Mouse (Mus musculus) embryonic facial prominence, embryonic 14.5 days (tissue): ENCODE measurements around the gene Gm10318. TPM values are rescaled to one million over a fixed set of nuclear protein-coding genes. Genes with fewer than 3 reads are reported as not detected.

ENCODE experiments used
- ATAC-seq: fragments of 200-750 bp; cut with Nextera tagmentation; 2 replicates; pipeline ENCODE4 v1.8.0; 2017; ENCODE audit warnings: low read depth, moderate number of reproducible peaks, moderate TSS enrichment
- DNase-seq: peaks from one replicate; pipeline ENCODE4 v3.0.0-alpha.2; 2015; ENCODE audit warnings: low spot score
- H3K27ac ChIP-seq: fragments of 300-500 bp; sonication (generic); replicated peaks from 2 replicates; pipeline ENCODE4 v1.5.1; 2014; ENCODE audit warnings: low read depth, mild to moderate bottlenecking, low read length, moderate library complexity
- H3K27me3 ChIP-seq: fragments of 300-500 bp; sonication (generic); replicated peaks from 2 replicates; pipeline ENCODE4 v1.6.1; 2014; ENCODE audit warnings: low read length; ENCODE audit not compliant: control insufficient read depth, insufficient read depth
- H3K36me3 ChIP-seq: fragments of 300-500 bp; sonication (generic); 2 replicates; pipeline ENCODE4 v1.6.1; 2014; ENCODE audit warnings: low read length, mixed read lengths; ENCODE audit not compliant: control insufficient read depth, insufficient read depth
- H3K4me1 ChIP-seq: fragments of 300-500 bp; sonication (generic); 2 replicates; pipeline ENCODE4 v1.6.1; 2014; ENCODE audit warnings: antibody characterized with exemption, low read length; ENCODE audit not compliant: control insufficient read depth, insufficient read depth
- H3K4me2 ChIP-seq: fragments of 300-500 bp; sonication (generic); 2 replicates; pipeline ENCODE4 v1.6.1; 2014; ENCODE audit warnings: low read depth, mild to moderate bottlenecking, low read length, moderate library complexity, mixed read lengths
- H3K4me3 ChIP-seq: fragments of 300-500 bp; sonication (generic); 2 replicates; pipeline ENCODE4 v1.5.1; 2014; ENCODE audit warnings: low read depth, mild to moderate bottlenecking, low read length
- H3K9ac ChIP-seq: fragments of 300-500 bp; sonication (generic); 2 replicates; pipeline ENCODE4 v1.6.1; 2014; ENCODE audit warnings: low read depth, mild to moderate bottlenecking, low read length, moderate library complexity, mixed read lengths
- H3K9me3 ChIP-seq: fragments of 300-500 bp; sonication (generic); 2 replicates; pipeline ENCODE4 v1.6.1; 2016; ENCODE audit warnings: low read length; ENCODE audit not compliant: control insufficient read depth
- WGBS: fragments of 180-500 bp; shearing (Covaris S2); extraction: QIAGEN DNeasy Blood & Tissue Kit; methylation state at CpG from one replicate; pipeline ENCODE4 v1.1.7; 2014; 5-methylcytosine and 5-hydroxymethylcytosine counted together
- polyA plus RNA-seq: library from polyadenylated mRNA; unstranded; fragments of >200 nt; fragmentation: Nextera tagmentation; extraction: Ambion mirVana; gene quantifications from 2 replicates; pipeline ENCODE4 v1.2.1, GENCODE M21; 2014

The Gm10318 gene
- polyA plus RNA-seq, 1 experiment from 2014 or later: 0.33 TPM

- Histone ChIP-seq H3K4me3 (no peak overlapping the region), H3K4me2 (no peak overlapping the region), H3K27me3 (no peaks in the 10 kb centered on the region), H3K9ac (no peak overlapping the region), H3K4me1 (no peaks in the 10 kb centered on the region), H3K27ac (no peak overlapping the region), H3K36me3 (no peaks in the 10 kb centered on the region), H3K9me3 (peaks cover 18% of the 10 kb centered on the region; the same call in 1 of the 2 replicates)
- ATAC-seq (no peak), DNase-seq (no peak)
- 70% methylated on average over 6 of the region's 6 CpGs for WGBS
These were observed 13.7 kb upstream of the Gm10318 start for GRCm38 (mm10) chr10:77839006-77839405.

GRCm38 (mm10) chr10:77846503-77846902, 6.2 kb upstream of the Gm10318 start, which contains the start of gene Gm36176:
Gene Gm36176 (plus strand): TSS chr10:77846803.
- no peak within 1 kb of the TSS for H3K9ac ChIP-seq
- H3K4me1 ChIP-seq: no peaks in the 10 kb centered on the region
- 71% methylated on average over 2 of the region's 3 CpGs for WGBS
- no peak for DNase-seq
- H3K9me3 ChIP-seq: peaks cover 17% of the 10 kb centered on the region; the same call in 1 of the 2 replicates
- H3K27ac ChIP-seq: no peak within 1 kb of the TSS
- H3K36me3 ChIP-seq: no peaks in the 10 kb centered on the region
- H3K4me2 ChIP-seq: no peak within 1 kb of the TSS
- H3K27me3 ChIP-seq: no peaks in the 10 kb centered on the region
- no peak within 1 kb of the TSS for H3K4me3 ChIP-seq
- ATAC-seq: no peak

- Histone ChIP-seq H3K9me3 (peaks cover 17% of the 10 kb centered on the region; the same call in 1 of the 2 replicates), H3K9ac (no peak overlapping the region), H3K4me3 (no peak overlapping the region), H3K36me3 (no peaks in the 10 kb centered on the region), H3K27ac (no peak overlapping the region), H3K4me1 (no peaks in the 10 kb centered on the region), H3K4me2 (no peak overlapping the region), H3K27me3 (no peaks in the 10 kb centered on the region)
- DNase-seq (no peak), ATAC-seq (no peak)
- WGBS: 4% methylated on average over 2 of the region's 2 CpGs
These were observed 5.7 kb upstream of the Gm10318 start for GRCm38 (mm10) chr10:77846961-77847360.

GRCm38 (mm10) chr10:77847538-77847937, 5.1 kb upstream of the Gm10318 start:
- no peak; the same call in 1 of the 2 replicates for ATAC-seq
- 80% methylated on average over 2 of the region's 2 CpGs for WGBS

GRCm38 (mm10) chr10:77861675-77862074, 9.0 kb downstream of the Gm10318 start, which contains the start of gene Gm3285:
Gene Gm3285 (plus strand): TSS chr10:77861975.
- WGBS: 44% methylated on average over 7 of the region's 7 CpGs
- H3K36me3 ChIP-seq: no peaks in the 10 kb centered on the region
- H3K9me3 ChIP-seq: no peaks in the 10 kb centered on the region
- no peak within 1 kb of the TSS for H3K9ac ChIP-seq
- ATAC-seq (no peak), DNase-seq (no peak)
- H3K4me2 ChIP-seq: no peak within 1 kb of the TSS
- H3K27me3 ChIP-seq: no peaks in the 10 kb centered on the region
- no peaks in the 10 kb centered on the region for H3K4me1 ChIP-seq
- no peak within 1 kb of the TSS for H3K27ac ChIP-seq
- H3K4me3 ChIP-seq: no peak within 1 kb of the TSS

More at GRCm38 (mm10) chr10:77847538-77847937, 5.1 kb upstream of the Gm10318 start:
- no peak overlapping the region for H3K4me2 ChIP-seq
- no peak overlapping the region for H3K27ac ChIP-seq
- H3K9me3 ChIP-seq: peaks cover 17% of the 10 kb centered on the region; the same call in 1 of the 2 replicates
- no peak overlapping the region for H3K9ac ChIP-seq
- no peak overlapping the region for H3K4me3 ChIP-seq
- H3K27me3 ChIP-seq: no peaks in the 10 kb centered on the region
- no peaks in the 10 kb centered on the region for H3K36me3 ChIP-seq
- DNase-seq: no peak
- no peaks in the 10 kb centered on the region for H3K4me1 ChIP-seq

- WGBS: 36% methylated on average over 13 of the region's 14 CpGs
- DNase-seq: peak; percentile 53
- no peaks in the 10 kb centered on the region for H3K27me3 ChIP-seq
These were observed 11.6 kb downstream of the Gm10318 start for GRCm38 (mm10) chr10:77864067-77864761.

GRCm38 (mm10) chr10:77864762-77865143, 12.1 kb downstream of the Gm10318 start:
- H3K4me3 ChIP-seq: peak overlapping the region; percentile 12; the same call in 1 of the 2 replicates
- no peaks in the 10 kb centered on the region for H3K36me3 ChIP-seq
- H3K4me1 ChIP-seq: no peaks in the 10 kb centered on the region
- H3K9me3 ChIP-seq: no peaks in the 10 kb centered on the region
- DNase-seq (no peak), ATAC-seq (no peak)
- H3K27me3 ChIP-seq: no peaks in the 10 kb centered on the region
- H3K4me2 ChIP-seq: peak overlapping the region; percentile 39
- 29% methylated on average over 11 of the region's 11 CpGs for WGBS
- no peak overlapping the region for H3K9ac ChIP-seq
- no peak overlapping the region for H3K27ac ChIP-seq

More at GRCm38 (mm10) chr10:77864067-77864761, 11.6 kb downstream of the Gm10318 start:
- no peaks in the 10 kb centered on the region for H3K4me1 ChIP-seq
- 0 out of 2 replicates have a peak overlapping the region, but pooled peaks have one; percentile 21 for H3K27ac ChIP-seq
- H3K9me3 ChIP-seq: no peaks in the 10 kb centered on the region
- H3K4me2 ChIP-seq: peak overlapping the region; percentile 39
- peak overlapping the region; percentile 12; the same call in 1 of the 2 replicates for H3K4me3 ChIP-seq
- peak; percentile 87 for ATAC-seq
- no peaks in the 10 kb centered on the region for H3K36me3 ChIP-seq
- H3K9ac ChIP-seq: no peak overlapping the region

- Histone ChIP-seq H3K4me2 (no peak overlapping the region), H3K9ac (no peak overlapping the region), H3K27me3 (no peaks in the 10 kb centered on the region), H3K4me1 (no peaks in the 10 kb centered on the region), H3K4me3 (no peak overlapping the region), H3K27ac (no peak overlapping the region), H3K9me3 (no peaks in the 10 kb centered on the region), H3K36me3 (no peaks in the 10 kb centered on the region)
- DNase-seq: no peak
- 0% methylated on average over 1 of the region's 1 CpGs for WGBS
- ATAC-seq: no peak
These were observed 14.9 kb downstream of the Gm10318 start for GRCm38 (mm10) chr10:77867546-77867945.

- no peaks in the 10 kb centered on the region for H3K4me1 ChIP-seq
- H3K4me3 ChIP-seq: no peak overlapping the region
- no peak overlapping the region for H3K4me2 ChIP-seq
- H3K27me3 ChIP-seq: no peaks in the 10 kb centered on the region
- no peaks in the 10 kb centered on the region for H3K36me3 ChIP-seq
- ATAC-seq: no peak
- H3K9ac ChIP-seq: no peak overlapping the region
- DNase-seq: no peak
- H3K27ac ChIP-seq: no peak overlapping the region
- H3K9me3 ChIP-seq: no peaks in the 10 kb centered on the region
- WGBS: 88% methylated on average over 7 of the region's 7 CpGs
These were observed 17.0 kb downstream of the Gm10318 start for GRCm38 (mm10) chr10:77869651-77870050.
